Mouse (Mus musculus) bone marrow, adult 2 months (tissue): ENCODE results near the gene Gdpd5. TPM values are rescaled to one million over a fixed set of nuclear protein-coding genes. Genes with fewer than 3 reads are reported as not detected.
"Not testable (repeated sequence)": the region's sequence is repeated elsewhere in the genome, so short reads cannot be mapped to it uniquely, and the experiment has no call there.

Source experiments
- H3K27ac ChIP-seq: fragments of 200-500 bp; 2 replicates; pipeline ENCODE4 v1.5.1; 2012; ENCODE audit warnings: low read depth, mild to moderate bottlenecking, control low read depth, inconsistent platforms, low read length; ENCODE audit not compliant: control insufficient read depth, poor library complexity, insufficient read depth
- H3K4me1 ChIP-seq: fragments of 200-500 bp; 2 replicates; pipeline ENCODE4 v1.6.1; 2011; ENCODE audit warnings: low read length; ENCODE audit not compliant: control insufficient read depth, insufficient read depth
- H3K4me3 ChIP-seq: fragments of 200-500 bp; replicated peaks from 2 replicates; pipeline ENCODE3; 2011; ENCODE audit warnings: mild to moderate bottlenecking, low read depth, low read length, control low read depth; ENCODE audit not compliant: control insufficient read depth
- CTCF ChIP-seq: fragments of 200-500 bp; IDR thresholded peaks from 2 replicates; pipeline ENCODE4 v1.5.1; 2011; ENCODE audit warnings: low read length, control low read depth; ENCODE audit not compliant: control insufficient read depth, insufficient read depth
- POLR2A ChIP-seq: fragments of 200-500 bp; IDR thresholded peaks from 2 replicates; pipeline ENCODE4 v1.6.1; 2011; ENCODE audit warnings: low read depth, mild to moderate bottlenecking, control low read depth, low read length, borderline replicate concordance; ENCODE audit not compliant: control insufficient read depth
- whole genome bisulfite sequencing: fragments of 180-500 bp; shearing (Covaris S2); methylation state at CpG from one replicate; pipeline ENCODE4 v1.1.7; 2018; 5-methylcytosine and 5-hydroxymethylcytosine counted together
- polyA plus RNA-seq: library from polyadenylated mRNA; stranded (reverse); fragments of >200 nt; gene quantifications from 2 replicates; pipeline ENCODE4 v1.2.4, GENCODE M21; 2011; ENCODE audit warnings: low replicate concordance; ENCODE audit not compliant: missing spikeins, insufficient read depth, insufficient read length

The Gdpd5 gene
- polyA plus RNA-seq, 1 experiment, result 1.5 TPM

DNA sequence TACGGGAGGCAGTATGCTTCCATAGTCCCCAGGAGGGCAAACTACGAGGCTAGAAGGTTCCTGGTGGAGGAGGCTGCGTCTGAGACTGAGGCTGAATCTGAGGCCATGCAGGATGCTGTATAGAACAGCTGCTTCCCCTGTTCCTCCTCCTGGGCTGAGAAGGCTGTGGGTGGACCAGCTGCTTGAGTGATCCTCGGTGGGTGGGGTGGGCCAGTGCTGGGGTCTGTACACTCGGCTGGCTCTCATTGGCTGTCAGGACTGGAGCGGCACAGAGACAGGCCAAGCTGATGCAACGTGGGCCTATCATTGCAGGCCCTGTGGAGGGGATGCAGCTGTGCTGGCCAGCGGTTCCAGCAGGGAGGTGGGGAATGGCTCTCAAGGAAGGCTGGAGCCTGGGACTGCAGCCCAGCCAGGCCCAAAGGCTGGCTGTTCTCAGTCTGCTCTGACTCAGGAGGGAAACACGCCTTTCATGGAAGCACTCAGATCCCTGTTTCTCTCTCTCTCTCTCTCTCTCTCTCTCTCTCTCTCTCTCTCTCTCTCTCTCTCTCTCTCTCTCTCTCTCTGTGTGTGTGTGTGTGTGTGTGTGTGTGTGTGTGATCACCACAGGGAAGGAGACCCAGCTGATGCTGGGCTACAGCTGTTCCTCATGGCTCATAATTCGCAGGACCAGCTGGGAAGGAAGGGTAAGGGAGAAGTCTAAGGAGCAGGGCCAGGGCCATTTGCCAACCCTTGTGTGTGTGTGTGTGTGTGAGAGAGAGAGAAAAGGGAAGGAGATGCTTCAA is 21.0 kb upstream of the Gdpd5 start:
- WGBS, result 23% methylated on average over 10 of the region's 10 CpGs
- H3K4me1 ChIP-seq, result no peaks in the 10 kb centered on the region; the same call in 1 of the 2 replicates
- TF ChIP-seq POLR2A (no peak), CTCF (no peak)
- H3K4me3 ChIP-seq, result no peak overlapping the region
- H3K27ac ChIP-seq, result no peak overlapping the region

DNA sequence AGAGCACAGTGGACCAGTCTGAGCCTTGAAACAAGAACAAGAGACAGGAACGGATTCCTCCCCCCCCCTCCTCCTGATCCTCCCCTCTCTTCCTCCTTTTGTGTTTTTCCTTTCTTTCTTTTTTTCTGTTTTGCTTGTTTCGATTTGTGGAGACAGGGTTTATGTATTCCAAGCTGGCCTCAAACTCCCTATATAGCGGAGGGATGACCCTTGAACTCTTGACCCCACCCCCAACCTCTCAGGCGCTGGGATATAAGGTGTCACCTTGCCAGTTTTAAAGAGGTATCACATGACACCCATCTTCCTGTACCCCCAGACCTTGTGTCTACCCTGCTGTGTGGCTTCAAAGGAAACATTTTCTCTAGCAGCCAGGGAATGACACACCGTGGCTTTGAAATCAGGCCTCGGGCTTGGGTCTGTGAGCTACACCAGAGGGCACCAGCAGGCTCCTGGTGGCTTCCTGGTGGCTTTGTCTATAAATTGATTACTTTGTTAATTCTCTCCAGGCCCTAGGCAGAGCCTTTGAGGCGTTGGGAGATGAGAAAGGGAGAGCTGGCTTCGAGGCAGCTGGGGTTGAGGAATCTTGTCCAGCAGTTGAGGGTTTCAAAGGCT is 20.3 kb upstream of the Gdpd5 start:
- no peak overlapping the region for H3K4me3 ChIP-seq
- WGBS, result 53% methylated on average over 8 of the region's 8 CpGs
- H3K4me1 ChIP-seq, result no peaks in the 10 kb centered on the region; the same call in 1 of the 2 replicates
- TF ChIP-seq CTCF, result no peak
- no peak for TF ChIP-seq POLR2A
- H3K27ac ChIP-seq, result no peak overlapping the region

DNA sequence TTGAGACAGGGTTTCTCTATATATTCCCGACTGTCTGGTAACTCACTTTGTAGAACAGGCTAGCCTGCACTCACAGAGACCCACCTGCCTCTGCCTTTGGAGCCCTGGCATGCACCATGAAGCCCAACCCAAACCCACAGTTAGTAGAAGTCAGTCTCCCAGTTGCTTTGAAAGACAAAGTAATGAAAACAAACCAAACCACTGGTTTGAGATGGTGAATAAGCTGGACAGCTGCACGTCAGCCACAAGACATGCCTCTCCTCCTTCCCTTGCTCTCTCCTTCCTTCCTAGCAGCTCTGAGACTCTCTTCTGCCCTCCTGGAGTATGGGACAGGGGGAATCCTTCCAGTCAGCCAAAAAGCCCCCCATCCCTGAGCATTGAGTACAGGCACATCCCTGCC is 19.1 kb upstream of the Gdpd5 start:
- no peak for TF ChIP-seq CTCF
- TF ChIP-seq POLR2A, result no peak
- Histone ChIP-seq H3K4me1 (no peaks in the 10 kb centered on the region; the same call in 1 of the 2 replicates), H3K27ac (no peak overlapping the region), H3K4me3 (no peak overlapping the region)
- WGBS, result 64% methylated on average over 2 of the region's 2 CpGs

DNA sequence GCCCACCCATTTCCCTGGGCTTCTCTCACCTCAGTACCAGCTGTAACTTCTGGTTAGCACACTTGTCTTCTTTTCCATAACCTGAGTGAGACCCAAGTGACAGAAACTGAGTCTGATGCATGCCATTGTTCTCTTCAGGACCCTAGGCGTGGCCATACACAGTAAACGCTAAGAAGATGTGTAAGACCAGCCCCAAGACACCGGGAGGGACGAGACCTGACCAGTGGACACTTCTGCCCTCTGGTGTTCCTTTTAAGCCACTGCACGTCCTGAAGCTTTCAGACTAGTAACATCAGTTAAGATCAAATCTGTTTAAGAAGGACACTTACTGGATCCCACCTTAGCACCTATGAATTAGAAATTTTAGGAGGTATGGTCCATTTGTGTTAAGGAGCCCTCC is 16.1 kb upstream of the Gdpd5 start:
- TF ChIP-seq POLR2A, result no peak
- TF ChIP-seq CTCF, result peak; percentile 82
- no peaks in the 10 kb centered on the region for H3K4me1 ChIP-seq
- under 1% methylated on average over 5 of the region's 5 CpGs for WGBS

DNA sequence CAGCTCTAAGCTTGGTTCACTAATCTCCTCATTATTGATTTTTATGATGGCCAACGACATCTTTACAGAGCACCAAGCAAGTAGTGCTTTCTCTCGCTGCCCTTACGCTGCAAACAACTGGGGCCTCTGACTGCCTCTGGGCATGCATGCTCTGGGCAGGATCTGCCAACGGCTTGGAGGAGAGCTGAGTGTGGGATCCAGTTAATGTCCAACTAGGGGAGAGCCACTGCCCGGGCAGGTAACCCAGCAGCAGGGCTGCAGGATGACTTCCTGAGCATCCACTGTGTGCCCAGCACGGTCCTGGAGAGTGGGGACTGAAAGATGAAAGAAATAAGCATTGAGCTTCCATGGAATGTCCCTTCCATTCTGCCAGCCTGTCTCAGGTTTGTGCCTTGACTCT is 14.5 kb upstream of the Gdpd5 start:
- Histone ChIP-seq H3K4me3 (no peak overlapping the region), H3K27ac (no peak overlapping the region), H3K4me1 (no peaks in the 10 kb centered on the region)
- TF ChIP-seq CTCF (no peak), POLR2A (no peak)
- WGBS, result 80% methylated on average over 6 of the region's 6 CpGs

More for the DNA sequence above, 16.1 kb upstream of the Gdpd5 start:
- H3K27ac ChIP-seq, result no peak overlapping the region
- no peak overlapping the region for H3K4me3 ChIP-seq

DNA sequence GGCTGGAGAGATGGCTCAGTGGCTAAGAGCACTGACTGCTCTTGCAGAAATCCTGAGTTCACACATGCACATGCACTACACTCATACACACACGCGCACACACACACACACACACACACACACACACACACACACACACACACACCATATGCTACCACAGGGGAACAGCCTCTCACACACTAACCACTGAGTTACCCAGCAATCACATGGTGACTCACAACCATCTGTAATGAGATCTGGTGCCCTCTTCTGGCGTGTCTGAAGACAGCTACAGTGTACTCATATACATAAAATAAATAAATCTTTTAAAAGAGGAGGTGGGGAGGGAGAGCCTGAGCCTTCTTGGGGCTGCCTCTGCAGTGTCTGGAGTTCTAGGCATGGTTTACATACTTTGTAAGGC is 6.9 kb upstream of the Gdpd5 start:
- H3K4me3 ChIP-seq, H3K4me1 ChIP-seq, H3K27ac ChIP-seq: not testable (repeated sequence)
- 68% methylated on average over 3 of the region's 3 CpGs for WGBS

DNA sequence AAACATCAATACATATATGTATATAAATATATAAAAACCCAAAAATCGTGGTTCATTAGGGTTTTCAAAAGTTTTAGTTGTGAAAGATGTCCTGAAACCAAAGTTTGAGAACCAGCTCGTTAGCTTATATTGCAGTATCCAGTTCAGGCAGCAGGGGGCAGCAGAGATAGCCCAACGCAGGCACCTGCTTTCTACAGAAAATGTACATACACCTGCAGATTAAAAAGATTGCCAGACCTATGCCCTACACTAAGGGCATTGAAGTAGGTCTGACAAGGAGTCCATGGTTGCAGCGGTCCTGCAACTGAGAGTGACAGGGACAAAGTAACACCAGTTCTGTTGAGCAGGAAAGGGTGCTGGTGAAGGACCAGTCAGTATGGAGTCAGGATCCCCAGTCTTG is 5.8 kb upstream of the Gdpd5 start:
- Histone ChIP-seq H3K4me3 (no peak overlapping the region), H3K27ac (no peak overlapping the region), H3K4me1 (no peaks in the 10 kb centered on the region; the same call in 1 of the 2 replicates)
- TF ChIP-seq POLR2A, result no peak
- TF ChIP-seq CTCF, result peak; percentile 76
- WGBS, result 5% methylated on average over 4 of the region's 4 CpGs

DNA sequence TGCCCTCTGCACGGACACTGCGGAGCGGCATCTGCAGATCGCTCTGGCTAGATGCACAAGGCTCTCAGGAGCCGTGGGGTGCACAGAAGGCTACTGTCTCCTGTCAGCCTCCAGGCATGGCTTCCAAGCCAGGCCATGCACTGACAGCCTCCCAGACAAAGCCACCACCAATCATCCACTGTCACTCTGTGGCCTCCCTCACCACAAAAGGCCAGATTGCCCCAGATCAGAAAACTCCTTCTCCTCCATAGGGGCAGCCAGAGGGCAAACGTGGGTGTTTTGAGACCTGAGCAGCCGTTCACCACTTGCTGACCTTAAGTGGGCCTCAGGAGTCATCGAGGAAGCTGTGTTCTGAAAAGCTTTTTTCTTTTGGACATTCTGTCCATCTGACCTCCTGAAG is 2.3 kb upstream of the Gdpd5 start:
- Histone ChIP-seq H3K27ac (no peak overlapping the region), H3K4me1 (no peaks in the 10 kb centered on the region; the same call in 1 of the 2 replicates), H3K4me3 (no peak overlapping the region)
- no peak for TF ChIP-seq CTCF
- no peak for TF ChIP-seq POLR2A
- 83% methylated on average over 8 of the region's 8 CpGs for WGBS
